Mouse (Mus musculus): ENCODE data around the gene Ogdh. TPM values are rescaled to one million over a fixed set of nuclear protein-coding genes. Genes with fewer than 3 reads are reported as not detected.
"Not testable (repeated sequence)": the region's sequence is repeated elsewhere in the genome, so short reads cannot be mapped to it uniquely, and the experiment has no call there.

Gene Ogdh
- polyA plus RNA-seq, 1 experiment from 2014 or later, result 105 TPM

GRCm38 (mm10) chr11:6365885-6366284, 74.5 kb downstream of the Ogdh start:
- H3K27ac ChIP-seq (ENCODE audit: low read depth), result no peak overlapping the region
- peak; percentile 87 for DNase-seq
- H3K4me2 ChIP-seq, result no peak overlapping the region
- peak; percentile 84 for TF ChIP-seq CTCF (IDR thresholded peaks at IDR 0.05; ENCODE audit: low read depth)
- H3K36me3 ChIP-seq (ENCODE audit: insufficient read depth), result no peaks in the 10 kb centered on the region
- H3K9me3 ChIP-seq (ENCODE audit: low read depth, low read length), result no peaks in the 10 kb centered on the region
- peak; percentile 49; the same call in 1 of the 2 replicates for ATAC-seq (ENCODE audit: insufficient read depth)
- H3K9ac ChIP-seq, result no peak overlapping the region
- H3K4me1 ChIP-seq (ENCODE audit: insufficient read depth), result no peaks in the 10 kb centered on the region
- H3K27me3 ChIP-seq (ENCODE audit: insufficient read depth, low read length), result no peaks in the 10 kb centered on the region
- 18% methylated on average over 11 of the region's 11 CpGs for WGBS
- H3K4me3 ChIP-seq (ENCODE audit: low read depth, low read length), result no peak overlapping the region

GRCm38 (mm10) chr11:6366434-6366833, 75.0 kb downstream of the Ogdh start:
- ATAC-seq (ENCODE audit: insufficient read depth), result peak; percentile 47
- Histone ChIP-seq H3K9me3 (ENCODE audit: low read depth, low read length) (no peaks in the 10 kb centered on the region), H3K27me3 (ENCODE audit: insufficient read depth, low read length) (no peaks in the 10 kb centered on the region), H3K9ac (no peak overlapping the region), H3K4me3 (ENCODE audit: low read depth, low read length) (no peak overlapping the region), H3K4me1 (ENCODE audit: insufficient read depth) (no peaks in the 10 kb centered on the region), H3K4me2 (no peak overlapping the region), H3K36me3 (ENCODE audit: insufficient read depth) (no peaks in the 10 kb centered on the region), H3K27ac (ENCODE audit: low read depth) (no peak overlapping the region)
- 69% methylated on average over 6 of the region's 6 CpGs for WGBS
- no peak for DNase-seq
- no peak for TF ChIP-seq CTCF (IDR thresholded peaks at IDR 0.05; ENCODE audit: low read depth)

GRCm38 (mm10) chr11:6367156-6367555, 75.7 kb downstream of the Ogdh start:
- H3K4me3 ChIP-seq (ENCODE audit: low read depth, low read length), result no peak overlapping the region
- H3K9me3 ChIP-seq (ENCODE audit: low read depth, low read length), result no peaks in the 10 kb centered on the region
- no peak overlapping the region for H3K9ac ChIP-seq
- H3K27me3 ChIP-seq (ENCODE audit: insufficient read depth, low read length), result no peaks in the 10 kb centered on the region
- H3K27ac ChIP-seq (ENCODE audit: low read depth), result no peak overlapping the region
- no peaks in the 10 kb centered on the region for H3K4me1 ChIP-seq (ENCODE audit: insufficient read depth)
- TF ChIP-seq CTCF (IDR thresholded peaks at IDR 0.05; ENCODE audit: low read depth), result no peak
- no peak for DNase-seq
- WGBS, result 58% methylated on average over 4 of the region's 4 CpGs
- H3K4me2 ChIP-seq, result no peak overlapping the region
- no peak for ATAC-seq (ENCODE audit: insufficient read depth)
- H3K36me3 ChIP-seq (ENCODE audit: insufficient read depth), result no peaks in the 10 kb centered on the region

- H3K4me2 ChIP-seq; H3K4me3 ChIP-seq (ENCODE audit: low read depth, low read length); DNase-seq; H3K27ac ChIP-seq (ENCODE audit: low read depth); H3K4me1 ChIP-seq (ENCODE audit: insufficient read depth); H3K36me3 ChIP-seq (ENCODE audit: insufficient read depth); ATAC-seq (ENCODE audit: insufficient read depth); H3K9me3 ChIP-seq (ENCODE audit: low read depth, low read length); H3K27me3 ChIP-seq (ENCODE audit: insufficient read depth, low read length); H3K9ac ChIP-seq: not testable (repeated sequence)
- 80% methylated on average over 5 of the region's 5 CpGs for WGBS
These were observed 76.6 kb downstream of the Ogdh start for GRCm38 (mm10) chr11:6367986-6368385.

GRCm38 (mm10) chr11:6371376-6372155, 80.1 kb downstream of the Ogdh start:
- 80% methylated on average over 11 of the region's 11 CpGs for WGBS
- H3K27ac ChIP-seq (ENCODE audit: low read depth), result no peak overlapping the region
- H3K36me3 ChIP-seq (ENCODE audit: insufficient read depth), result no peaks in the 10 kb centered on the region
- no peak for ATAC-seq (ENCODE audit: insufficient read depth)
- H3K4me1 ChIP-seq (ENCODE audit: insufficient read depth), result no peaks in the 10 kb centered on the region
- DNase-seq, result no peak
- no peak overlapping the region for H3K4me2 ChIP-seq
- H3K9me3 ChIP-seq (ENCODE audit: low read depth, low read length), result no peaks in the 10 kb centered on the region
- H3K4me3 ChIP-seq (ENCODE audit: low read depth, low read length), result no peak overlapping the region
- H3K9ac ChIP-seq, result no peak overlapping the region
- TF ChIP-seq CTCF (IDR thresholded peaks at IDR 0.05; ENCODE audit: low read depth), result no peak
- H3K27me3 ChIP-seq (ENCODE audit: insufficient read depth, low read length), result no peaks in the 10 kb centered on the region

- no peak for TF ChIP-seq CTCF (IDR thresholded peaks at IDR 0.05; ENCODE audit: low read depth)
- no peak overlapping the region for H3K9ac ChIP-seq
- 88% methylated on average over 9 of the region's 9 CpGs for WGBS
- no peaks in the 10 kb centered on the region for H3K36me3 ChIP-seq (ENCODE audit: insufficient read depth)
- H3K9me3 ChIP-seq (ENCODE audit: low read depth, low read length), result no peaks in the 10 kb centered on the region
- no peak for ATAC-seq (ENCODE audit: insufficient read depth)
- H3K27me3 ChIP-seq (ENCODE audit: insufficient read depth, low read length), result no peaks in the 10 kb centered on the region
- H3K4me1 ChIP-seq (ENCODE audit: insufficient read depth), result no peaks in the 10 kb centered on the region
- no peak overlapping the region for H3K4me3 ChIP-seq (ENCODE audit: low read depth, low read length)
- no peak for DNase-seq
- H3K4me2 ChIP-seq, result no peak overlapping the region
- H3K27ac ChIP-seq (ENCODE audit: low read depth), result no peak overlapping the region
These were observed 81.4 kb downstream of the Ogdh start for GRCm38 (mm10) chr11:6372784-6373183.

- WGBS, result 75% methylated on average over 6 of the region's 6 CpGs
- Histone ChIP-seq H3K27me3 (ENCODE audit: insufficient read depth, low read length) (no peaks in the 10 kb centered on the region), H3K27ac (ENCODE audit: low read depth) (no peak overlapping the region), H3K9me3 (ENCODE audit: low read depth, low read length) (no peaks in the 10 kb centered on the region), H3K4me1 (ENCODE audit: insufficient read depth) (no peaks in the 10 kb centered on the region), H3K4me2 (no peak overlapping the region), H3K36me3 (ENCODE audit: insufficient read depth) (no peaks in the 10 kb centered on the region), H3K4me3 (ENCODE audit: low read depth, low read length) (no peak overlapping the region), H3K9ac (no peak overlapping the region)
- no peak for TF ChIP-seq CTCF (IDR thresholded peaks at IDR 0.05; ENCODE audit: low read depth)
- no peak for ATAC-seq (ENCODE audit: insufficient read depth)
- no peak for DNase-seq
These were observed 89.5 kb downstream of the Ogdh start for GRCm38 (mm10) chr11:6380916-6381315.
